Mouse (Mus musculus) neural tube, embryonic 11.5 days (tissue): Measurements from ENCODE around the gene Rcbtb2. TPM values are rescaled to one million over a fixed set of nuclear protein-coding genes. Genes with fewer than 3 reads are reported as not detected.

ENCODE experiments used
- ATAC-seq: fragments of 200-750 bp; cut with Nextera tagmentation; 2 replicates; pipeline ENCODE4 v1.8.0; 2017; ENCODE audit warnings: moderate number of reproducible peaks, mild to moderate bottlenecking, moderate TSS enrichment, moderate library complexity; ENCODE audit not compliant: insufficient read depth, low FRiP score, low TSS enrichment
- DNase-seq: peaks from one replicate; pipeline ENCODE4 v3.0.0-alpha.2; 2015; ENCODE audit warnings: low spot score
- H3K27ac ChIP-seq: fragments of 300-500 bp; sonication (generic); 2 replicates; pipeline ENCODE4 v1.5.1; 2014; ENCODE audit warnings: low read depth, mild to moderate bottlenecking, low read length
- H3K27me3 ChIP-seq: fragments of 300-500 bp; sonication (generic); 2 replicates; pipeline ENCODE4 v1.6.1; 2014; ENCODE audit warnings: mild to moderate bottlenecking, low read length, mixed read lengths; ENCODE audit not compliant: control insufficient read depth, insufficient read depth
- H3K36me3 ChIP-seq: fragments of 300-500 bp; sonication (generic); 2 replicates; pipeline ENCODE4 v1.6.1; 2014; ENCODE audit warnings: mild to moderate bottlenecking, low read length, moderate library complexity, mixed read lengths; ENCODE audit not compliant: control insufficient read depth, insufficient read depth
- H3K4me1 ChIP-seq: fragments of 300-500 bp; sonication (generic); 2 replicates; pipeline ENCODE4 v1.6.1; 2014; ENCODE audit warnings: low read length, mixed read lengths; ENCODE audit not compliant: control insufficient read depth, insufficient read depth
- H3K4me2 ChIP-seq: fragments of 300-500 bp; sonication (generic); 2 replicates; pipeline ENCODE4 v1.6.1; 2014; ENCODE audit warnings: low read depth, mild to moderate bottlenecking, moderate library complexity
- H3K4me3 ChIP-seq: fragments of 300-500 bp; sonication (generic); 2 replicates; pipeline ENCODE4 v1.5.1; 2014; ENCODE audit warnings: low read depth, low read length
- H3K9ac ChIP-seq: fragments of 300-500 bp; sonication (generic); 2 replicates; pipeline ENCODE4 v1.6.1; 2014; ENCODE audit warnings: mild to moderate bottlenecking, low read length
- H3K9me3 ChIP-seq: fragments of 300-500 bp; sonication (generic); 2 replicates; pipeline ENCODE4 v1.6.1; 2016; ENCODE audit warnings: low read length; ENCODE audit not compliant: control insufficient read depth
- WGBS: fragments of 180-500 bp; shearing (Covaris S2); extraction: QIAGEN DNeasy Blood & Tissue Kit; methylation state at CpG from one replicate; pipeline ENCODE4 v1.1.7; 2014; 5-methylcytosine and 5-hydroxymethylcytosine counted together
- polyA plus RNA-seq: library from polyadenylated mRNA; unstranded; fragments of >200 nt; fragmentation: Nextera tagmentation; extraction: Ambion mirVana; gene quantifications from 2 replicates; pipeline ENCODE4 v1.2.1, GENCODE M21; 2014

Rcbtb2 gene
- polyA plus RNA-seq: 156 and 167 TPM in 2 replicates

- Histone ChIP-seq H3K9ac (no peak within 1 kb of the TSS), H3K4me1 (no peaks in the 10 kb centered on the region), H3K36me3 (no peaks in the 10 kb centered on the region), H3K9me3 (no peaks in the 10 kb centered on the region), H3K4me2 (no peak within 1 kb of the TSS), H3K27ac (no peak within 1 kb of the TSS), H3K4me3 (no peak within 1 kb of the TSS), H3K27me3 (no peaks in the 10 kb centered on the region)
- DNase-seq: no peak
- WGBS: 84% methylated on average over 4 of the region's 4 CpGs
- ATAC-seq: no peak
These were observed at the start of gene Rcbtb2 for GRCm38 (mm10) chr14:73122923-73123278. Rcbtb2 (plus strand) TSS chr14:73123037.

GRCm38 (mm10) chr14:73083563-73083962, 39.3 kb upstream of the Rcbtb2 start:
- Histone ChIP-seq H3K9me3 (no peaks in the 10 kb centered on the region), H3K4me3 (no peak overlapping the region), H3K36me3 (no peaks in the 10 kb centered on the region), H3K4me2 (no peak overlapping the region), H3K4me1 (no peaks in the 10 kb centered on the region), H3K9ac (no peak overlapping the region), H3K27me3 (no peaks in the 10 kb centered on the region), H3K27ac (no peak overlapping the region)
- no peak for DNase-seq
- no peak for ATAC-seq
- WGBS: 85% methylated on average over 2 of the region's 2 CpGs

GRCm38 (mm10) chr14:73086425-73086824, 36.4 kb upstream of the Rcbtb2 start:
- Histone ChIP-seq H3K36me3 (no peaks in the 10 kb centered on the region), H3K27ac (no peak overlapping the region), H3K9me3 (no peaks in the 10 kb centered on the region), H3K4me3 (no peak overlapping the region), H3K9ac (no peak overlapping the region), H3K4me2 (no peak overlapping the region), H3K4me1 (no peaks in the 10 kb centered on the region), H3K27me3 (no peaks in the 10 kb centered on the region)
- DNase-seq (no peak), ATAC-seq (no peak)
- WGBS: 57% methylated on average over 3 of the region's 3 CpGs

DNA sequence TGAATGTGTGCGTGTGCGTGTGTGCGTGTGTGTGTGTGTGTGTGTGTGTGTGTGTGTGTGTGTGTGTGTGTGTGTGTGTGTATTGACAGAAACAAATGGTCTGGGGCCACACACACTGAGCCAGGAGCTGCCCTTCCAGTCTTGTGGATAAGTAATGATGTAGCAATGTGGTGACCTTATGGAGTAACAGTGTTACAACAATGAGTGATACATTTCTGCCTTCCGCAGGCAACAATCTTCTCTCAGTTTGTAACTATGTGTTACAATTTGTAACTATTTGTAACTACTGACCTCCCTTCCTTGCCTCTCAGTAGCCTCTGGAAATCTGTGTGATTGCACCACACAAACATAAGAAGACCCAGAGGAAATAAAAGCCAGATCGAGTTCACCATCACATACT, 35.6 kb upstream of the Rcbtb2 start:
- Histone ChIP-seq H3K27ac (no peak overlapping the region), H3K4me2 (no peak overlapping the region), H3K36me3 (no peaks in the 10 kb centered on the region), H3K9ac (no peak overlapping the region), H3K4me1 (no peaks in the 10 kb centered on the region), H3K9me3 (no peaks in the 10 kb centered on the region), H3K4me3 (no peak overlapping the region), H3K27me3 (no peaks in the 10 kb centered on the region)
- ATAC-seq (no peak), DNase-seq (no peak)
- 95% methylated on average over 5 of the region's 5 CpGs for WGBS

DNA sequence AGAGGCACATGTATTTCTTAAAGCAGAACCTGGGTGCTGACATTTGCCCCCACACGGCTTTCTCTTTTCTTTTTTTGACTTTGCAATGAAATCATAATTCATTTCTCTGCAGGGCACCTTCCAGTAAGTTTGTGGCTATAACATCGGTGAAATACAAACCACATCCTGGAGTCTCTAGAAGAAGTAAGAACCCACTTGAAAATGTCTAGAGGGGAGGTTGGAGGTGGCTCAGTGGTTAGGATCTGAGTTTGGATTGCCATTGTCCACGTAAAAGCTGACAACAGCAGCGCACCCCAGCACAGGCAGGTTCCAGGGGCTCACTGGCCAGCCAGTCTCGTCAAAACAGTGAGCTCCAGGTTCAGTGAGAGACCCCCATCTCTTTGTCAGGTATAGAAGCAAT, 35.1 kb upstream of the Rcbtb2 start:
- WGBS: 84% methylated on average over 5 of the region's 5 CpGs
- ATAC-seq (no peak), DNase-seq (no peak)
- no peaks in the 10 kb centered on the region for H3K36me3 ChIP-seq
- H3K4me3 ChIP-seq: no peak overlapping the region
- no peaks in the 10 kb centered on the region for H3K9me3 ChIP-seq
- H3K9ac ChIP-seq: no peak overlapping the region
- H3K27me3 ChIP-seq: no peaks in the 10 kb centered on the region
- H3K4me2 ChIP-seq: no peak overlapping the region
- H3K4me1 ChIP-seq: no peaks in the 10 kb centered on the region
- H3K27ac ChIP-seq: no peak overlapping the region

GRCm38 (mm10) chr14:73088224-73088623, 34.6 kb upstream of the Rcbtb2 start:
- 96% methylated on average over 1 of the region's 1 CpGs for WGBS
- Histone ChIP-seq H3K4me1 (no peaks in the 10 kb centered on the region), H3K9me3 (no peaks in the 10 kb centered on the region), H3K9ac (no peak overlapping the region), H3K36me3 (no peaks in the 10 kb centered on the region), H3K27ac (no peak overlapping the region), H3K27me3 (no peaks in the 10 kb centered on the region), H3K4me3 (no peak overlapping the region), H3K4me2 (no peak overlapping the region)
- no peak for ATAC-seq
- DNase-seq: no peak

DNA sequence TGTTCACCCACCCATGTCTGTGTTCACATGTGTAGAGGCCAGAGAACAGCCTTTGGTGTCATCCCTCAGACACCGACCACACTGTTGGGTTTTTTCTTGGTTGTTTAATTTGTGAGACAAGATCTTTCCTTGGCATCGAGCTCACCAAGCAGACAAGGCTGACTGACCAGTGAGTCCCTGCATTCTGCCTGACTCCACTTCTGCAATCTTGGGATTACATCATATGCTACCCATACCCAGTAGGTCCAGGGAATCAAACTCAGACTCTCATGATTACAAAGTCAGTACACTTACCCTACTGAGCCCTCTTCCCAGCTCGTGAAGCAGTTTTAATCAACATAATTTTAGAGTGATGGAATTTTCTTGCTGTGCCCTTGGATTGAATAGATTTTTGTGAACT, 30.0 kb upstream of the Rcbtb2 start:
- WGBS: 85% methylated on average over 3 of the region's 3 CpGs

GRCm38 (mm10) chr14:73094802-73095550, 27.9 kb upstream of the Rcbtb2 start:
- Histone ChIP-seq H3K36me3 (no peaks in the 10 kb centered on the region), H3K27me3 (no peaks in the 10 kb centered on the region), H3K27ac (no peak overlapping the region), H3K4me3 (no peak overlapping the region), H3K9me3 (no peaks in the 10 kb centered on the region), H3K9ac (no peak overlapping the region), H3K4me1 (no peaks in the 10 kb centered on the region), H3K4me2 (no peak overlapping the region)
- WGBS: 78% methylated on average over 13 of the region's 13 CpGs
- no peak for DNase-seq
- no peak for ATAC-seq

More for the DNA sequence above, 30.0 kb upstream of the Rcbtb2 start:
- no peak for DNase-seq
- Histone ChIP-seq H3K27me3 (no peaks in the 10 kb centered on the region), H3K4me1 (no peaks in the 10 kb centered on the region), H3K9me3 (no peaks in the 10 kb centered on the region), H3K4me2 (no peak overlapping the region), H3K27ac (no peak overlapping the region), H3K36me3 (no peaks in the 10 kb centered on the region), H3K9ac (no peak overlapping the region), H3K4me3 (no peak overlapping the region)
- no peak for ATAC-seq

DNA sequence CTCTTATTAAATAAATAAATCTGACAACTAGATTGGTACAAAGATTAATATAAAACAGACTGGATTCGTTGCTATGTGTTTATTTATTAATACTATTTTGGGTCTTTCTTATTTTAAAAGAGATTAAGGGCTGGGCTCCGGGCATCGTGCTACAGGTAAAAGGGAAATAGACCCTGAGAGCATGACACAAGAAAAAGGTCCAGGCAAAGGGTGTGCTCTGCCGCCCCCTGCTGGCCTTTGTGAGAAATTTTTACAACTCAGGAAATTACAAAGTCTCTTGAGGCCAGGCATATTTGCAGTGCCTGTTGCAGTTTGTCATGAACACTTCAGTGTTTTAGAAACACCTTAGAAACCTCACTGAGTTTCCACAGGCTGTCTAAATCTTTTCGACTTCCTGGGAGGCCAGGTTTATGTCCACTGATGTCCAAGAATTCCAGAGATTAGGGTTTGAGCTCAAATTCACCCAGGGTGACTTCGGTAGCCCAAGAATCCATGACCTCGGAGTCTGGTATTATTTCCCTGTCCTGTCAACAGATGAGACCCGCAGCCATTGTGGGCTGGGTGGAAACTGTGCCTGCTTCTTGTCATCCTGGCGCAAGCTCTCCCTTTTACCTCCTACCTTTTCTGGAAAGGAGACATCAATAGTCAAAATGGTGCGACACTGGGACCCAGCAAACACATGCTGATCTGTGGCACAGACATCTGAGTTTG, 24.0 kb upstream of the Rcbtb2 start:
- H3K27ac ChIP-seq: no peak overlapping the region
- no peaks in the 10 kb centered on the region for H3K36me3 ChIP-seq
- WGBS: 49% methylated on average over 10 of the region's 10 CpGs
- no peaks in the 10 kb centered on the region for H3K27me3 ChIP-seq
- peak; percentile 81 for DNase-seq
- no peaks in the 10 kb centered on the region for H3K4me1 ChIP-seq
- H3K9me3 ChIP-seq: no peaks in the 10 kb centered on the region
- H3K4me2 ChIP-seq: no peak overlapping the region
- no peak overlapping the region for H3K9ac ChIP-seq
- ATAC-seq: no peak
- H3K4me3 ChIP-seq: no peak overlapping the region
